Mouse (Mus musculus) forebrain, embryonic 16.5 days (tissue): Measurements from ENCODE around the gene Foxr1. TPM values are rescaled to one million over a fixed set of nuclear protein-coding genes. Genes with fewer than 3 reads are reported as not detected.
A peak's percentile ranks its signal among the peaks of the same experiment; 100 is the strongest.

Source experiments
- ATAC-seq: fragments of 200-750 bp; cut with Nextera tagmentation; 2 replicates; pipeline ENCODE4 v1.8.0; 2017; ENCODE audit warnings: mild to moderate bottlenecking, moderate library complexity
- H3K27ac ChIP-seq: fragments of 300-500 bp; sonication (generic); 2 replicates; pipeline ENCODE4 v1.5.1; 2014; ENCODE audit warnings: low read length, control low read depth
- H3K27me3 ChIP-seq: fragments of 300-500 bp; sonication (generic); replicated peaks from 2 replicates; pipeline ENCODE4 v1.6.1; 2014; ENCODE audit warnings: low read length; ENCODE audit not compliant: control insufficient read depth, insufficient read depth
- H3K36me3 ChIP-seq: fragments of 300-500 bp; sonication (generic); 2 replicates; pipeline ENCODE4 v1.6.1; 2014; ENCODE audit not compliant: control insufficient read depth, insufficient read depth
- H3K4me1 ChIP-seq: fragments of 300-500 bp; sonication (generic); replicated peaks from 2 replicates; pipeline ENCODE4 v1.6.1; 2014; ENCODE audit warnings: low read length; ENCODE audit not compliant: control insufficient read depth, insufficient read depth
- H3K4me2 ChIP-seq: fragments of 300-500 bp; sonication (generic); 2 replicates; pipeline ENCODE4 v1.6.1; 2014; ENCODE audit warnings: mild to moderate bottlenecking, low read length, control low read depth
- H3K4me3 ChIP-seq: fragments of 300-500 bp; sonication (generic); replicated peaks from 2 replicates; pipeline ENCODE4 v1.5.1; 2014; ENCODE audit warnings: mild to moderate bottlenecking, low read length, control low read depth
- H3K9ac ChIP-seq: fragments of 300-500 bp; sonication (generic); replicated peaks from 2 replicates; pipeline ENCODE4 v1.6.1; 2014; ENCODE audit warnings: low read depth, low read length, control low read depth
- H3K9me3 ChIP-seq: fragments of 300-500 bp; sonication (generic); 2 replicates; pipeline ENCODE4 v1.6.1; 2016; ENCODE audit warnings: low read length; ENCODE audit not compliant: control insufficient read depth
- WGBS: fragments of 180-500 bp; shearing (Covaris S2); extraction: QIAGEN DNeasy Blood & Tissue Kit; methylation state at CpG from one replicate; pipeline ENCODE4 v1.1.7; 2014; 5-methylcytosine and 5-hydroxymethylcytosine counted together
- polyA plus RNA-seq: library from polyadenylated mRNA; unstranded; fragments of >200 nt; fragmentation: Nextera tagmentation; extraction: Ambion mirVana; gene quantifications from 2 replicates; pipeline ENCODE4 v1.2.1, GENCODE M21; 2015

The Foxr1 gene
- polyA plus RNA-seq, 1 experiment from 2014 or later, result not detected

GRCm38 (mm10) chr9:44485516-44486161, 44.7 kb upstream of the Foxr1 start:
- no peak for ATAC-seq
- H3K27me3 ChIP-seq, result no peaks in the 10 kb centered on the region
- no peak overlapping the region for H3K27ac ChIP-seq
- no peaks in the 10 kb centered on the region for H3K9me3 ChIP-seq
- peak overlapping the region; percentile 88 for H3K4me2 ChIP-seq
- H3K36me3 ChIP-seq, result no peaks in the 10 kb centered on the region
- WGBS, result 27% methylated on average over 14 of the region's 14 CpGs
- H3K4me1 ChIP-seq, result peaks cover 77% of the 10 kb centered on the region
- H3K4me3 ChIP-seq, result peak overlapping the region; percentile 73
- H3K9ac ChIP-seq, result peak overlapping the region; percentile 43

DNA sequence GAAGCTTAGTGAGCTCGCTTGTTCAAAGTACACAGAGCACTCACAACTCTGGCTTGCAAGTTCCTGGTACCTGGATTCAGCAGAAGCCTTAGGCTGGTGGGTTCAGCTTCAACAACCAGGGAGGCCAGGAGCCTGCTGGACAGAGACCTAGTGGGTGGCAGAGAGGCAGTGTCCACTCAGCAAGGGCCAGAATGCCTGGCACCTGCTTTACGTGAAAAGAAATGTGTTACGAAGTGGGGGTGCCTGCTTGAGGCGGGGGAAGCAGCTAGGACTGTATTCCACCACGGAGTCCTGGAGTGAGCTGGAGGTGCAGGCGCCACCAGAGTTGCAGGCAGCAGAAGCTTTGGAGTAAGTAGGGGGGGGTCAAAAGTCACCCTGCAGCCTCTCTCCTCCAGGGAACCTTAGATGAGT, 44.2 kb upstream of the Foxr1 start:
- Histone ChIP-seq H3K4me1 (peaks cover 75% of the 10 kb centered on the region), H3K9me3 (no peaks in the 10 kb centered on the region), H3K4me3 (peak overlapping the region; percentile 73), H3K27ac (no peak overlapping the region), H3K27me3 (no peaks in the 10 kb centered on the region), H3K4me2 (peak overlapping the region; percentile 88), H3K9ac (peak overlapping the region; percentile 43), H3K36me3 (no peaks in the 10 kb centered on the region)
- ATAC-seq, result no peak
- WGBS, result 21% methylated on average over 6 of the region's 6 CpGs

DNA sequence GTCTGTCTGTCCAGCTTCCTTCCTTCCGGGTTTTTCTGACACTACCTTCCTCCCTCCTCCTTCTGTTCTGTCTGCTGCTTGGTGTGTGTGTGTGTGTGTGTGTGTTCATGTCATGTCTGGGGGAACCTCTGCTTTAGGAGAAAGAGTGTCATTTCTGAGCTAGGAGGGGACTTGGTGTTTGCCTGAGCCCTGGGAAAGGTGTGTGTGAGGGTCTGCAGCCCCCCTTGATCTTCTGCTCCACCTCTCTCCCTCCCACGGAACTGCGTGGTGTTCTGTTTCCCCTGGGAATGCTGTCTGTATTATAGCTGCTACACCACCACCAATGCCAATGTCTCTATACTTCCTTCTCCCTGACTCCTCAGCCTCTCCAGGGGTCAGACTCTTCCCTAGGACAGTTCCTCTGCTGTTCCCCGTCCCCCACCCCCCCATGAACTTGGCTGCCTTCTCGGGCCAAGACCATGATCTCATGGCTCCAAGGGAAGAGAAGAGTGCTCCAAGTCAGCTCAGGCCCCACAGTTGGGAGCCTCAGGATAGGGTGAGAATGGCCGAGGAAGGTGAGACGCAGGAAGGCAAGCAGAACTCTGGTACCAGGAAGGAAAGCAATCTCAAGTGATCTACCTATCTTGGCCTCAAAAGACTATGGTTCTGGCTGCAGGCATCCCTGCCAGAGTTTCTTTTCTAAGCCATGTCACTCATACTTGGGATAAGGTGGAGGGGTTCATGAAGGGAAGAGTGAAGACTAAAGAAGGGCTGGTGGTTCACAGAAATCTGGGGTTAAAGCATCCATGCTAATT, 43.6 kb upstream of the Foxr1 start:
- Histone ChIP-seq H3K4me2 (peak overlapping the region; percentile 88), H3K27me3 (no peaks in the 10 kb centered on the region), H3K36me3 (no peaks in the 10 kb centered on the region), H3K9me3 (no peaks in the 10 kb centered on the region), H3K4me3 (peak overlapping the region; percentile 73), H3K27ac (no peak overlapping the region), H3K9ac (peak overlapping the region; percentile 88), H3K4me1 (peaks cover 71% of the 10 kb centered on the region)
- 25% methylated on average over 7 of the region's 7 CpGs for WGBS
- ATAC-seq, result no peak

- peak overlapping the region; percentile 88 for H3K9ac ChIP-seq
- H3K9me3 ChIP-seq, result no peaks in the 10 kb centered on the region
- H3K27ac ChIP-seq, result peak overlapping the region; percentile 95
- ATAC-seq, result peak; percentile 19
- WGBS, result 0% methylated on average over 12 of the region's 12 CpGs
- peak overlapping the region; percentile 73 for H3K4me3 ChIP-seq
- no peaks in the 10 kb centered on the region for H3K36me3 ChIP-seq
- no peaks in the 10 kb centered on the region for H3K27me3 ChIP-seq
- peak overlapping the region; percentile 88 for H3K4me2 ChIP-seq
- peaks cover 62% of the 10 kb centered on the region for H3K4me1 ChIP-seq
Measured at GRCm38 (mm10) chr9:44483510-44484044, 42.6 kb upstream of the Foxr1 start.

DNA sequence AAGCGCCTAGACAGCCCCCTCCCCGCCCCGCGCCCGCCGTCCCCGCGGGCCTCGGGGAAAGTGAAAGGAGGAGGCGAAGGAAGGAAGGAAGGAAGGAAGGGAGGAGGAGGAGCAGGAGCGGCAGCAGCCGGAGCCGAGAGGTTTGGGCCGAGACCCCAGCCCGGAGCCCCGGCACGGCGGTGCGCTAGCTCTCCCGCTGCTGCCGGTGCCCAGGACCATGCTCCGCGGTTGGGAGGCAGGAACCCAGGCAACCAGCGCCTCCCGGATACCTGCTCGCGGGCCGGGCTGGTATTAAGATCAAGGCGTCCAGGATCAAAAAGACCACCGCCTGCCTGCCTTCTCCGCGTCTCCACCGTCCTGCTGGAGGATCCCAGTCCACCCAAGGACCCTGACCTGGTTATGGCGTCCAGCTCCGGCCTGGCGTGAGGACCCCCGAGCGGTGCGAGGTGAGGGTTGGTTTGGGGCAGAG, 42.1 kb upstream of the Foxr1 start:
- WGBS, result under 1% methylated on average over 31 of the region's 39 CpGs
- peak overlapping the region; percentile 95 for H3K27ac ChIP-seq
- no peaks in the 10 kb centered on the region for H3K36me3 ChIP-seq
- no peaks in the 10 kb centered on the region for H3K27me3 ChIP-seq
- H3K9ac ChIP-seq, result peak overlapping the region; percentile 88
- peak overlapping the region; percentile 88 for H3K4me2 ChIP-seq
- ATAC-seq, result no peak
- H3K4me1 ChIP-seq, result peaks cover 60% of the 10 kb centered on the region
- no peaks in the 10 kb centered on the region for H3K9me3 ChIP-seq
- peak overlapping the region; percentile 73 for H3K4me3 ChIP-seq

DNA sequence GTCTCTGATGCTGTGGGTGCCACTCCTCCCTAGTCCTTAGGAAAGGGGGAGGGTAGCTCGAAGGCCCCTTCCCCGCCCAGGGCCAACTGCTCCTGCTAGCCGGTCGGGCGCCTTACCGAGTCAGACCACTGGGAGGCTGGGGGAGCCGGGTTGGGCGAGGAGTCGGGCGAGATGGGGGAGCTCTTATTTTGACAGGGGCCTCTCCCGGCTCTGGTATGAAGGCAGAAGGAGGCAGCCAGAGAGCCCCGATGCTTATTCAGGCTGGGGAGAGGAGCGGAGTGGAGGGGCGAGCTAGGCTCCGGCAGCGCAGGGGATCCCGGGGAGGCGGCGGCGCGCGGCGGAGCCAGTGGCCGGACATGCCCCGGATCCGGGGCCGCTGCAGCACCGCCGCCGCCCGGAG, 41.6 kb upstream of the Foxr1 start, which contains the start of gene Bcl9l:
Bcl9l (plus strand) TSS at position 274 of the 400 bp plus-strand sequence.
- no peaks in the 10 kb centered on the region for H3K27me3 ChIP-seq
- peak within 1 kb of the TSS; percentile 88 for H3K9ac ChIP-seq
- peak within 1 kb of the TSS; percentile 95 for H3K27ac ChIP-seq
- H3K36me3 ChIP-seq, result no peaks in the 10 kb centered on the region
- peaks cover 60% of the 10 kb centered on the region for H3K4me1 ChIP-seq
- peak within 1 kb of the TSS; percentile 88 for H3K4me2 ChIP-seq
- peak within 1 kb of the TSS; percentile 73 for H3K4me3 ChIP-seq
- ATAC-seq, result peak; percentile 79
- no peaks in the 10 kb centered on the region for H3K9me3 ChIP-seq
- WGBS, result under 1% methylated on average over 27 of the region's 31 CpGs

DNA sequence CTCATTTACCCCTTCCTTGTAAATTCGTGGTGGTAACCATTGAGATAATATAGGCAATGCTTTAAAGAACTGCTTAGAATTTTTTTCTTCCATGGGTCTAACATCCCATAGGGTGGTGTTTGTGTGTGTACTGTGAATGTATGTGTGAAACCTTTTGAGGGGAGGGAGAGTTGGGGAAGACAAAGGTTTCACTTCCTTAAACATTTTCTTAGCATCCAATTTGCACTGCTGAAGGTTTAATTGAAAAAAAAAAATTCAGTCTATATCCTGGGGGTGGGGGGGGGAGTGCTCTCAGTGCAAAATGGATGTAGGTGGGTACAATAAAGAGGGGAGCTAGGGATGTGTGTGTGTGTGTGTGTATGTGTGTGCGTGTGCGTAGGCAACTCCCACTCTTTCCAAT, 41.2 kb upstream of the Foxr1 start:
- Histone ChIP-seq H3K9me3 (no peaks in the 10 kb centered on the region), H3K27ac (peak overlapping the region; percentile 95), H3K4me3 (peak overlapping the region; percentile 73), H3K4me1 (peaks cover 59% of the 10 kb centered on the region), H3K27me3 (no peaks in the 10 kb centered on the region), H3K4me2 (peak overlapping the region; percentile 88), H3K9ac (peak overlapping the region; percentile 88), H3K36me3 (no peaks in the 10 kb centered on the region)
- WGBS, result 5% methylated on average over 3 of the region's 3 CpGs
- ATAC-seq, result no peak

- under 1% methylated on average over 26 of the region's 26 CpGs for WGBS
- no peaks in the 10 kb centered on the region for H3K27me3 ChIP-seq
- H3K9ac ChIP-seq, result peak overlapping the region; percentile 75
- H3K4me1 ChIP-seq, result peaks cover 36% of the 10 kb centered on the region
- peak; percentile 64 for ATAC-seq
- no peaks in the 10 kb centered on the region for H3K9me3 ChIP-seq
- H3K4me2 ChIP-seq, result peak overlapping the region; percentile 75
- peak overlapping the region; percentile 62 for H3K4me3 ChIP-seq
- no peaks in the 10 kb centered on the region for H3K36me3 ChIP-seq
- H3K27ac ChIP-seq, result peak overlapping the region; percentile 98
Measured at GRCm38 (mm10) chr9:44479628-44480428, 38.9 kb upstream of the Foxr1 start.
